Mouse (Mus musculus): ENCODE measurements around the gene Srpr.

The Srpr gene

DNA sequence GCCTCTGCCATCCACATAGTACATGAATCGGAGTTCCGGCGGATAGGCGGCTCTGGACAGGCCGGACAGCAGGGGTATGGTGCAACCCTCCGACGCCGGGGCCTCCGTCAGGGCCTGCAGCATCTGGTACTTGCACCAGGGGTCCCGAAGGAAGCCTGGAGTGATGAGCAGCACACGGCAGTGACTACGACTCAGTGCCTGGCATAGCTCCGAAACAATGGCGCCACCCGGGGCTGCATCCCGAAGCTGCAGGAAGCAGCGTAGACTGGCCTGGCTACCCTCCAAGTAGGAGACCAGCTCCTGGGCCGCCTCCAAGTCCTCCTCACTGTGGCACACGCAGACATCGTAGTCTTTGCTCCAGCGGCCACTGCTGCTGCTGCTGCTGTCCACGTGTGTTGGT is 11.3 kb upstream of the Srpr start:
- no peak for DNase-seq (ENCODE audit: low read depth)

- DNase-seq (ENCODE audit: low read depth), result no peak
Observed at GRCm38 (mm10) chr9:35192983-35193542, 6.9 kb upstream of the Srpr start.

DNA sequence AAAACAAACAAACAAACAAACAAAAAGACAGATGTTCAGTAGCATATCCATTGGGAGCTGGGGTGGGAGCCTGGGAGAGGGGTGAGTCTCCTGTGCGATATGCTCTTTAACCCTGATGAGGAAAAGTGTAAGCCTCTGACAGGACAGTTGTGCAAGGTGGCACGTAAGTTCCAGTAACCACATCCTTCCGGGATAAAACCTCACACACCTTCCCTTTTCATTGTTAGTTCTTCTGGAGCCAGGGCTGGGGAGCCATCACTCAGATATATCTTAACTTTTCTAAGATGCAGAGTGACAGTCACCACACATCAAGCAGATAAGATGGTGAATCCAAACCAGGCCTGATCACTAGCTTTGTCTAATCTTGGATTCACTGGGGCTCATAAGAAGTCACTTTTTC is 5.9 kb upstream of the Srpr start:
- DNase-seq (ENCODE audit: low read depth), result peak; percentile 34

GRCm38 (mm10) chr9:35197625-35198024 is 2.4 kb upstream of the Srpr start:
- no peak for DNase-seq (ENCODE audit: low read depth)

DNA sequence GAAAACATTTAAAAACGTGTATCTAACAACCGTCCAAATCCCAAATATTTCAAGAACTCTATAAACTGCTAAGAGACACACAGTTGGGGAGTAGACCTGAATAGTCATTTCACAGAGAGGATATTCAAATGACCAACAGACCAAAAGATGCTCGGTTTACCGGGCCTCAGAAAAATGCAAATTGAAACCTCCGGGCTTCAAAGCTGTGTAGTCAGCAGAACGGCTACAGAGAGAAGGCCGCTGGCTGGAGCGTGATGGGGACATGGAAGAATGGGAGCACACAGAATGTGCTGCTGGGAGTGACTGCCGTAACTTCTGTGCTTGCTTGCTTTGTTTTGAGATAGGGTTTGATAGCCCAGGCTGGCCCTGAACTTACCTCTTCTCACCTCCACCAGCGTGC is 1.6 kb upstream of the Srpr start:
- no peak for DNase-seq (ENCODE audit: low read depth)

GRCm38 (mm10) chr9:35198945-35199771 is 817 bp upstream of the Srpr start:
- no peak for DNase-seq (ENCODE audit: low read depth)

- no peak for DNase-seq (ENCODE audit: low read depth)
Observed at GRCm38 (mm10) chr9:35200529-35201060, 620 bp downstream of the Srpr start.

DNA sequence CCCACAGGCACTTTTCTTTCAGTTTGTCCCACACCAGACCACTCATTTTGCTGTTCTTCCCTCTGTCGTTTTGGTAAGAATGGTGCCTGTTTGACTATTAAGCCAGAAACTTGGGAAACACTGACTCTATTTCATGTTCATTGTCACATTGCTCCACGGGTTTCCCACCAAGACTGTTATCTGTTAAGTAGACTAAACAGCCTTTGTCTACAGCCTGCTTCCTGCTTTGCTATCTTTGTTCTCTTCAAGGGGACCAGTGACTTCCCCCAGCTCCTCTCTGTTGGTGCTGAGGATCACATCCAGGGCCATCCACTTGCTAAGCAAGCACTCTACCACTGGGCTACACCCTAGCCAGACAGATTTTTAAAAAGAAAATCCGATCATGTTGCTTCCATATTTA is 3.6 kb downstream of the Srpr start:
- no peak for DNase-seq (ENCODE audit: low read depth)

GRCm38 (mm10) chr9:35204421-35204820 is 4.4 kb downstream of the Srpr start:
- no peak for DNase-seq (ENCODE audit: low read depth)

- peak; percentile 100 for DNase-seq (ENCODE audit: low read depth)
Observed at GRCm38 (mm10) chr9:35210542-35211474, 10.8 kb downstream of the Srpr start, which contains the start of gene Foxred1. Gene Foxred1, minus strand, starts transcription at chr9:35211055.

DNA sequence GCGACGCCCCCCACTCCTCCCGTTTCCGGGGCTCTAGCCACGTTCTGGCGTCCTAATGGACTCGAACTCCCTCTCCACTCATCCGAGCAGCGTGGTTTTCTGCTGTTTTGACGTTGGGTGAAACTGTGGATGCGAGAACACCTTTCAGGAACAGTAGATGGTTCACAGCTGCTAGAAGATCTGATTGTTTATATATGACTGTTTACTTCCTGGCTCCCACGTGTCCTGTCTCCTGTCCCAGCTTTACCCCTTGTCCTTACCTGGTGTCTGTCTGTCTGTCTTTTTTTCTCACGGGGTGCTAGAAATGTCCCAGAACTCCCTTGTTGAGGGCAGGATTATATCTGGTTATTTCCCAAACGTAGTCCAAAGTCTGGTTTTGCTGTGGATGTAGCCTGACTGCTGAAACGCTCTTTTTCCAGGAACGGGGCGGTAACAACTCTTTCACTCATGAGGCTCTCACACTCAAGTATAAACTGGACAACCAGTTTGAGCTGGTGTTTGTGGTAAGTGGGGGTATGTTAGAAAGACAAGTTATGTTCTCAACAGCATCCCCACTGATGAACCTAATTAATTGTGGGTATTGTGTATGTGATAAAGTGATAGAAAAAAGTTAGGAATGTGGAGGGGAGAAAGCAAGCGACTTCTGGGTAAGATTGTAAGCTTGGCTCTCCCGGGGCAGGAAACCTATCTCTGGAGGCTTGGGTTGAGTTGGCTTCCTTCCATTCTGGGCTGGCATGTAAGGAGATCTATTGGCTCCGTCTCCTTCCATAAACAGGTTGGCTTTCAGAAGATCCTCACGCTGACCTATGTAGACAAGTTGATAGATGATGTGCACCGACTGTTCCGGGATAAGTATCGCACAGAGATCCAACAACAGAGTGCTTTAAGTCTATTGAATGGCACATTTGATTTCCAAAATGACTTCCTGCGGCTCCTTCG is 11.9 kb downstream of the Srpr start:
- no peak for DNase-seq (ENCODE audit: low read depth)

DNA sequence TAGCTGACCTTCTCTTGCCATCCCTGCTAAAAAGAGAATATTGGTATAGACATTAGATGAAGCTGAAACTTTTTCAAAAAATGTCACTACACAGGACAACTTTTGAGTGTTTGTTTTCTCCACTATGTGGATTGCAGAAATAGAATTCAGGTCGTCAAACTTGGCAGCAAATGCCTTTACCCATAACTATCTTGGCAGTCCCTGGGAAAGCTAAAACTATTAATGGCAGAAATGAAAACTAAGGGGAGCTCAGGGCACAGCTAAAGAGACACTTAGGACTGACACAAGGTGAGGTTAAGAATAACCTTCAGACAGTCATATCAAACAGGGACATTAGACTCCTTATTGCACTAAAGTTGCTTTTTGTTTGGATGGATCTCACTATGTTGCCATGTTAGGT is 18.0 kb downstream of the Srpr start:
- DNase-seq (ENCODE audit: low read depth), result no peak

GRCm38 (mm10) chr9:35223466-35223865 is 23.5 kb downstream of the Srpr start:
- DNase-seq (ENCODE audit: low read depth), result no peak

DNA sequence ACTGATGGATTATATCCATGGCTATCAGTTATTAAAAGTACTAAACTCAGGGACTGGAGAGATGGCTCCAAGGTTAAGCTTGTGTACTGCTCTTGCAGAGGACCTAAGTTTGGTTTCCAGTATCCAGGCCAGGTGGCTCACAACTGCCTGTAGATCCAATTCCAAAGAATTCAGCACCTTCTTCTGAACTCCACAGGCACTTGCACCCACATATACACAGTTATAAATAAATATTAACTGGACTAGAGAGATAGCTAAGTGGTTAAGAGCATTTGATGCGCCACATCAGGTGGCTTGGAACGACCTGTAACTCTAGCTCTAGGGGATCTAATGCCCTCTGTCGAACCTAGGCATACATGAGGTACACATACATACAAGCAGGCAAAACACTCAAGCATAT is 28.7 kb downstream of the Srpr start:
- no peak for DNase-seq (ENCODE audit: low read depth)

GRCm38 (mm10) chr9:35235996-35236395 is 36.0 kb downstream of the Srpr start:
- DNase-seq (ENCODE audit: low read depth), result no peak

- no peak for DNase-seq (ENCODE audit: low read depth)
Observed at GRCm38 (mm10) chr9:35238371-35238770, 38.4 kb downstream of the Srpr start.

DNA sequence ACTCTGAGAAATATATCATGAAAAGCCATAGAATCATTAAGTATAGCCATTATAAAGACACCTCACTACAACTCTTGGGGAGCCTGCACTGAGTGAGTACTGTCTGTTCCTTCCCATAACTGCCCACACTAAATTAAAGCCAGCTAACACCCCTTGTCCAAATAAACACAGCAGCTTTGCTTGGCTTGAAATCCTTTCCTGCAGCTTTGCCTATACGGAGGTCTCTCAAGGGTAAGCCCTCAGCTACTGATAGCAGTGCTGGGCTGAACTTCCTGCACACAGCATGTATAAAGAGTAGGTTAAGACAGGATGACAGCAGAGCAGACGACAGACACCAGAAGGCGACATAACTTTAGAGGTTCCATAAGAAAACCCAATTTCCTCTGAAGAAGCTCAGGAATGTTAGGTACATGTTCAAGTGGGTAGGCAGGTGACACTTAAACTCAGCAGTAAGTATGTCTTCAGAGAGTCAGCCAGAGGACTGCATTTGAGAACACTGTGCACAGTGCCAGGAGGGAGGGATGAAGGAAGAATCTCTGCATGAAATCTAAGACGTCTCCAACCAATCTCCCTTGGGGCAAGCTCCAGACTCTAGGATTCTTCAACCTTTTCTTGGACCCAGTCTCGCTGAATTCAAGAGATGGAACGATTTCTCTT is 39.1 kb downstream of the Srpr start:
- no peak for DNase-seq (ENCODE audit: low read depth)

DNA sequence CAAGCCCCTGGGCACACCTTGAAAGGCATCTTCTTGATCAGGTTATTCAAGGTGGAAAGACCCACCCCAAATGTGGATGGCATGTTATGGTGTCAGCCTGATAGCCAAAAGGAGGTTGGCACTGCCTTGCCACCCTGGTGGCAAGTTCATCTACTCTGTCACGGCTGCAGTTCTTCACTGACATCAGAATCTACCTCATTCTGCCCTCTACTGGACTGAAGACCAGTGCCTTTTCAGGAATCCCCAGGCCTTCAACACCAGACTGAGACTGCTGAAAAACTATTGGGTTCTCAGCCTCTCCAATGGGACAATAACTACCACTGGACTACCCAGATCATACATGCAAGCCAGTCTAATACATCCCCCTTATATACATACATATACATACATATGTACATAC is 39.8 kb downstream of the Srpr start:
- DNase-seq (ENCODE audit: low read depth), result peak; percentile 9

DNA sequence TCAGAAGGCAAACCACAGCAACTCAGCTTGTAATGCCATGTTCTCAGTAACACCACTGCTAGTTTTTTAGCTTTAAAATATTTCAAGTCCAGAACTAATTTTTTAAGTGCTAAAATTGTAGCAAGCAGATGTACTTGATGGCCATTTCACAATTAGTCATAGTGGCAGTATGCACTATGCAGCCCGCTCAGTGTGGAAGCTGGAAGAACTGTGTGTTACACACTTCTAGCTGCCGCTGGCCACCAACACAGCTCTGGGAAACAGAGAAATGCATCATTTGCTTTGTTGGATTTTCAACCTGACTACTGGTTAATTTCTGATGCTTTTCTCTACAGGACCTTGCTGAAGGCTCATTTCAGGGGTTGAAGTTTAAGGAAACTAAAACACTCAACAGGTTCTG is 47.4 kb downstream of the Srpr start:
- no peak for DNase-seq (ENCODE audit: low read depth)

DNA sequence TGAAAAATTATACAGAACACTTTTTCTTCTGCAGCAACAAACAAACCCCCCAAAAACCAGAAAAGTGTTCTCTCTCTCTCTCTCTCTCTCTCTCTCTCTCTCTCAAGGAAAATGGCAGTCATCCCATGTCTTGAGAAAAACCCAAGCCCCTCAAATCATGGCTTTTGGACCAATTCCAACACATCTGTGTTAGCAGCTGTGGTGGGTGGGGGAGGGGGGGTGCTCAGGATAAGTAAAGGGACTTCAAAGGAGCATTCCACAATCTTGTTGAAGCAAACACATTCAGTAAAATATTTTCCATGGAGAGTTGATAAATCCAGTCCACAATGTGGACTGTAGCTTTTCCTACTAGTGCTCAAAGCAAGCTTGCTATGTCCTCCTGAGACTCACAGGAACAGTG is 49.5 kb downstream of the Srpr start:
- DNase-seq (ENCODE audit: low read depth), result no peak

GRCm38 (mm10) chr9:35257365-35257764 is 57.4 kb downstream of the Srpr start:
- DNase-seq (ENCODE audit: low read depth), result no peak
